In genomic region chr2:33185258-33185657, GRCm38 (mm10) we compare ENCODE assay signal across 8 mouse cellular contexts. TPM values are rescaled to one million over a fixed set of nuclear protein-coding genes. Genes with fewer than 3 reads are reported as not detected.
A peak's percentile ranks its signal among the peaks of the same experiment; 100 is the strongest.
DNase-seq lines count a peak whose midpoint lies in the region; TF ChIP-seq lines count a peak whose summit lies in the region.

No protein-coding gene starts in this region.

- no peaks in the 10 kb centered on the region; the same call in 1 of the 2 replicates for H3K4me1 ChIP-seq in embryonic fibroblast, embryonic 13.5 days (ENCODE audit: control insufficient read depth, insufficient read depth, low read length)

- TF ChIP-seq POLR2A in embryonic fibroblast, embryonic 13.5 days (IDR thresholded peaks at IDR 0.05; ENCODE audit: low read depth, low read length) = no peak

- peak; percentile 63 to 83 for DNase-seq in adrenal gland, adult (ENCODE audit: inconsistent age in 2 of 2, low spot score in 1 of 2)
- DNase-seq in adrenal gland, adult 8-10 months = no peak
- peak; percentile 59 for DNase-seq in ovary, postnatal 36 days (ENCODE audit: low spot score)
- no peak for DNase-seq in ovary, postnatal 10 days (ENCODE audit: low spot score)
- DNase-seq in lung, adult 18-20 months = peak; percentile 34 to 56
- no peak for DNase-seq in right cerebral cortex, postnatal 14 days
- DNase-seq in layer of hippocampus, adult 8-10 months (ENCODE audit: low spot score in 2 of 2) = no peak

- peak overlapping the region; percentile 74 for H3K27ac ChIP-seq in embryonic fibroblast, embryonic 13.5 days (ENCODE audit: insufficient read depth, low read length)

- H3K4me3 ChIP-seq in embryonic fibroblast, embryonic 13.5 days (ENCODE audit: insufficient read depth, low read length) = no peak overlapping the region

- peak; percentile 56 for TF ChIP-seq CTCF in embryonic fibroblast, embryonic 13.5 days (IDR thresholded peaks at IDR 0.05; ENCODE audit: borderline replicate concordance, insufficient read depth, low read length)

RNA-seq across cellular contexts. Expression of gene Angptl2, which starts 30.6 kb away (rescaled TPM):
- total RNA-seq in adrenal gland, adult 8-10 months (2022) = 10 to 100 TPM; 29.3 to 53.9 (median 37.0) TPM
- polyA plus RNA-seq in embryonic fibroblast, embryonic 13.5 days (2011; ENCODE audit: insufficient read length, low read depth, missing spikeins) = 116 and 161 TPM in 2 replicates
- total RNA-seq in layer of hippocampus, adult 8-10 months (2022) = 1 to 10 TPM; 1.5 to 3.7 (median 2.4) TPM

RNA-seq across cellular contexts. Expression of gene Garnl3, which starts 53.8 kb away (rescaled TPM):
- 10 to 100 TPM; 12.7 to 29.6 (median 19.1) TPM for total RNA-seq in adrenal gland, adult 8-10 months (2022)
- 11.9 and 16.6 TPM in 2 replicates for polyA plus RNA-seq in embryonic fibroblast, embryonic 13.5 days (2011; ENCODE audit: insufficient read length, low read depth, missing spikeins)
- 10 to 100 TPM; 36.0 to 49.4 (median 43.5) TPM for total RNA-seq in layer of hippocampus, adult 8-10 months (2022)

Comparison
In these comparisons a context has a peak if more than half of its experiments do, and no peak if none do; other contexts are left out.
1. DNase-seq: peak in adrenal gland, adult (2 of 2), ovary, postnatal 36 days (single experiment) and lung, adult 18-20 months (2 of 2); none in adrenal gland, adult 8-10 months (single experiment), ovary, postnatal 10 days (single experiment), right cerebral cortex, postnatal 14 days (single experiment) and layer of hippocampus, adult 8-10 months (0 of 2).
2. RNA of gene Angptl2, which starts 30.6 kb away (total RNA-seq): 29.3 to 53.9 TPM in adrenal gland, adult 8-10 months; 1.5 to 3.7 TPM in layer of hippocampus, adult 8-10 months; every median in the first group is over 4 times any median in the second.